23 mouse cellular contexts compared by ENCODE assay signal in the genomic region with DNA sequence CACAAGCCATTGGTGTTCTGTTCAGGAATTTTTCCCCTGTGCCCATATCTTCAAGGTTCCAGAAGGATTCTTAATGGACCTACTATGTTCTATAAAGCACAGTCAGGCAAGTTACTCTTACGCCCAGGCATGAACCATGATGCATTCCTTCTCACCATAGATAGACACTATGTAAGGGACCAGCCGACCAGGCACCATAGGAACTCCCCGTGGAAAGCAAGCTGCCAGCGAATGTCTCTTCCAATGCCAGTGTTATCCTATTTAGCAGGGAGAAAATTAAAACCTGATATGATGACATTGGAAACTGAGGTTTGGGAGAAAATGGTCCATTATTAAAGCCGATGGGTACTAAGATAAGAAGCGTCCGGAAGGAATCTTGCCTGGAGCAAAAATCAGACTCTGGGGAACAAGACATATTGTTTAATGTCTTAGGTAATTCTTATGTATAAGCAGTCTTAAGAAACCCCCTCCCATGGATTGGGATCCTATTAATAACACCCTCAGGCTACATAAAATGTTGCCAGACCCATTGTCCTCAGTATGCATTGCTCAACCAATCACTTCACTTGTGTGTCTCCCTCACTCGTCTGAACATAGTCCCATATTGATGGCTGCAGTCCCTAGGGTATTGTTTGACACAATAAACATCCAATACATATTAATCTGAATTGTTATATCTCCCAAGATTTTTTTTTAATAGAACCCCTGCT.
DNase-seq lines count a peak whose midpoint lies in the region; ATAC-seq and TF ChIP-seq lines count a peak whose summit lies in the region.
"Had no signal": no experiment of that assay in that cellular context is flagged by ENCODE, and none has a peak within 500 bp of the region (broad histone marks: within the 10 kb centered on the region; RNA-seq: fewer than 3 reads in every experiment).

No protein-coding gene starts in this region.

- H3K27ac ChIP-seq in forebrain, embryonic 13.5 days, result no peak overlapping the region
- H3K27ac ChIP-seq in forebrain, embryonic 12.5 days, result no peak overlapping the region
- H3K27ac ChIP-seq in forebrain, embryonic 14.5 days (ENCODE audit: low read depth, low read length), result no peak overlapping the region
- H3K27ac ChIP-seq in hindbrain, embryonic 14.5 days, result peak overlapping the region; percentile 49
- H3K27ac ChIP-seq in midbrain, postnatal 0 days (ENCODE audit: low read depth, low read length), result no peak overlapping the region
- H3K27ac ChIP-seq: embryonic facial prominence, embryonic 10.5 days; heart, adult 2 months; limb, embryonic 15.5 days; liver, embryonic 14.5 days had no signal

- H3K9ac ChIP-seq in forebrain, embryonic 13.5 days, result no peak overlapping the region
- H3K9ac ChIP-seq in forebrain, embryonic 12.5 days, result no peak overlapping the region
- H3K9ac ChIP-seq in forebrain, embryonic 14.5 days (ENCODE audit: low read length), result no peak overlapping the region
- H3K9ac ChIP-seq in hindbrain, embryonic 14.5 days, result no peak overlapping the region
- H3K9ac ChIP-seq in midbrain, postnatal 0 days (replicated peaks; ENCODE audit: low read length, poor library complexity, severe bottlenecking), result no peak overlapping the region
- H3K9ac ChIP-seq: limb, embryonic 15.5 days; liver, embryonic 14.5 days; lung, embryonic 14.5 days had no signal

- ATAC-seq in forebrain, embryonic 13.5 days, result peak; percentile 55
- ATAC-seq in forebrain, embryonic 12.5 days (ENCODE audit: low FRiP score), result no peak
- ATAC-seq in forebrain, embryonic 14.5 days, result peak; percentile 55
- ATAC-seq in hindbrain, embryonic 14.5 days (ENCODE audit: low FRiP score), result peak; percentile 79
- ATAC-seq in midbrain, postnatal 0 days (ENCODE audit: low FRiP score), result peak; percentile 73
- ATAC-seq: intestine, embryonic 16.5 days had no signal

- WGBS in forebrain, embryonic 13.5 days, result 80% methylated on average over 8 of the region's 8 CpGs
- 83% methylated on average over 8 of the region's 8 CpGs for WGBS in forebrain, embryonic 12.5 days
- 75% methylated on average over 8 of the region's 8 CpGs for WGBS in forebrain, embryonic 14.5 days
- 62% methylated on average over 8 of the region's 8 CpGs for whole genome bisulfite sequencing in hindbrain, embryonic 14.5 days
- 59% methylated on average over 8 of the region's 8 CpGs for WGBS in midbrain, postnatal 0 days

- intact Hi-C loops in heart, postnatal 36 days (cut with DNase I), result no loop called here

- no peaks in the 10 kb centered on the region for H3K9me3 ChIP-seq in forebrain, embryonic 13.5 days (replicated peaks)
- H3K9me3 ChIP-seq in forebrain, embryonic 12.5 days, result no peaks in the 10 kb centered on the region
- H3K9me3 ChIP-seq in forebrain, embryonic 14.5 days (replicated peaks; ENCODE audit: control insufficient read depth, low read length), result no peaks in the 10 kb centered on the region
- H3K9me3 ChIP-seq in hindbrain, embryonic 14.5 days (ENCODE audit: control insufficient read depth, low read length), result no peaks in the 10 kb centered on the region
- H3K9me3 ChIP-seq in midbrain, postnatal 0 days (ENCODE audit: low read length), result no peaks in the 10 kb centered on the region
- H3K9me3 ChIP-seq: embryonic facial prominence, embryonic 10.5 days; limb, embryonic 15.5 days had no signal

- no peak for TF ChIP-seq CTCF in midbrain, postnatal 0 days (IDR thresholded peaks at IDR 0.05)

- H3K36me3 ChIP-seq in forebrain, embryonic 13.5 days (ENCODE audit: poor library complexity, severe bottlenecking), result no peaks in the 10 kb centered on the region
- H3K36me3 ChIP-seq in forebrain, embryonic 12.5 days (replicated peaks), result no peaks in the 10 kb centered on the region
- no peaks in the 10 kb centered on the region for H3K36me3 ChIP-seq in forebrain, embryonic 14.5 days (ENCODE audit: control insufficient read depth, insufficient read depth, low read length)
- H3K36me3 ChIP-seq in hindbrain, embryonic 14.5 days (replicated peaks; ENCODE audit: control insufficient read depth, insufficient read depth), result no peaks in the 10 kb centered on the region
- no peaks in the 10 kb centered on the region for H3K36me3 ChIP-seq in midbrain, postnatal 0 days (ENCODE audit: insufficient read depth, low read length)
- H3K36me3 ChIP-seq: embryonic facial prominence, embryonic 10.5 days; limb, embryonic 15.5 days had no signal

- H3K27me3 ChIP-seq in forebrain, embryonic 13.5 days, result no peaks in the 10 kb centered on the region
- no peaks in the 10 kb centered on the region for H3K27me3 ChIP-seq in forebrain, embryonic 12.5 days
- H3K27me3 ChIP-seq in forebrain, embryonic 14.5 days (replicated peaks; ENCODE audit: control insufficient read depth, insufficient read depth, low read length), result no peaks in the 10 kb centered on the region
- H3K27me3 ChIP-seq in hindbrain, embryonic 14.5 days (ENCODE audit: control insufficient read depth, insufficient read depth, low read length), result no peaks in the 10 kb centered on the region
- H3K27me3 ChIP-seq in midbrain, postnatal 0 days (ENCODE audit: insufficient read depth, low read length), result no peaks in the 10 kb centered on the region
- H3K27me3 ChIP-seq: limb, embryonic 15.5 days had no signal

- no peak overlapping the region for H3K4me2 ChIP-seq in forebrain, embryonic 13.5 days
- no peak overlapping the region for H3K4me2 ChIP-seq in forebrain, embryonic 12.5 days
- peak overlapping the region; percentile 17; the same call in 1 of the 2 replicates for H3K4me2 ChIP-seq in forebrain, embryonic 14.5 days (ENCODE audit: low read length)
- peak overlapping the region; percentile 27 for H3K4me2 ChIP-seq in hindbrain, embryonic 14.5 days (replicated peaks)
- peak overlapping the region; percentile 24; the same call in 1 of the 2 replicates for H3K4me2 ChIP-seq in midbrain, postnatal 0 days (ENCODE audit: low read depth, low read length, poor library complexity, severe bottlenecking)
- H3K4me2 ChIP-seq: limb, embryonic 15.5 days; lung, embryonic 14.5 days had no signal

- peaks cover 5% of the 10 kb centered on the region; the same call in 1 of the 2 replicates for H3K4me1 ChIP-seq in forebrain, embryonic 13.5 days
- H3K4me1 ChIP-seq in forebrain, embryonic 12.5 days, result no peaks in the 10 kb centered on the region
- peaks cover 3% of the 10 kb centered on the region; the same call in 1 of the 2 replicates for H3K4me1 ChIP-seq in forebrain, embryonic 14.5 days (ENCODE audit: control insufficient read depth, insufficient read depth, low read length)
- H3K4me1 ChIP-seq in hindbrain, embryonic 14.5 days (replicated peaks; ENCODE audit: control insufficient read depth, insufficient read depth, low read length), result no peaks in the 10 kb centered on the region; the same call in 1 of the 2 replicates
- H3K4me1 ChIP-seq in midbrain, postnatal 0 days (ENCODE audit: insufficient read depth, low read length), result no peaks in the 10 kb centered on the region
- H3K4me1 ChIP-seq: embryonic facial prominence, embryonic 10.5 days; limb, embryonic 15.5 days had no signal

- peak; percentile 26 for DNase-seq in forebrain, embryonic 14.5 days (ENCODE audit: low spot score)
- DNase-seq in hindbrain, embryonic 14.5 days (ENCODE audit: low spot score), result peak; percentile 50
- DNase-seq in midbrain, postnatal 0 days (ENCODE audit: low spot score), result peak; percentile 17
- DNase-seq in heart, postnatal 36 days, result no peak
- no peak for DNase-seq in Muller cell, postnatal 12 days (ENCODE audit: inconsistent ontology term)
- no peak for DNase-seq in spleen, postnatal 10 days (ENCODE audit: low spot score in 2 of 2)
- DNase-seq: adrenal gland, postnatal 36 days; cerebellum, adult 11 months; cerebellum, adult 9-11 months; gastrocnemius, postnatal 25 days; heart, adult 2 months; kidney, adult 9 months; kidney, postnatal 14 days; left cerebral cortex, postnatal 4 days; lung, embryonic 14.5 days; right cerebral cortex, postnatal 14 days; thymus, postnatal 14 days had no signal

- no peak overlapping the region for H3K4me3 ChIP-seq in forebrain, embryonic 13.5 days
- no peak overlapping the region for H3K4me3 ChIP-seq in forebrain, embryonic 12.5 days (replicated peaks)
- no peak overlapping the region for H3K4me3 ChIP-seq in forebrain, embryonic 14.5 days (ENCODE audit: low read depth, low read length)
- no peak overlapping the region for H3K4me3 ChIP-seq in hindbrain, embryonic 14.5 days (replicated peaks; ENCODE audit: low read length)
- no peak overlapping the region for H3K4me3 ChIP-seq in midbrain, postnatal 0 days (ENCODE audit: low read depth, low read length)
- H3K4me3 ChIP-seq: embryonic facial prominence, embryonic 10.5 days; heart, adult 2 months; limb, embryonic 15.5 days had no signal

Comparison
In these comparisons a context has a peak if more than half of its experiments do, and no peak if none do; other contexts are left out.
1. H3K4me2 ChIP-seq: peak in forebrain, embryonic 14.5 days (single experiment), hindbrain, embryonic 14.5 days (single experiment) and midbrain, postnatal 0 days (single experiment); none in forebrain, embryonic 13.5 days (single experiment) and forebrain, embryonic 12.5 days (single experiment).
2. DNase-seq: peak in forebrain, embryonic 14.5 days (single experiment), hindbrain, embryonic 14.5 days (single experiment) and midbrain, postnatal 0 days (single experiment); none in heart, postnatal 36 days (0 of 2), Muller cell, postnatal 12 days (single experiment) and spleen, postnatal 10 days (0 of 2).